Mouse (Mus musculus): ENCODE data around the gene Dcx. TPM values are rescaled to one million over a fixed set of nuclear protein-coding genes. Genes with fewer than 3 reads are reported as not detected.

Gene Dcx
- polyA plus RNA-seq, 1 experiment from 2014 or later, result 9.8 TPM

DNA sequence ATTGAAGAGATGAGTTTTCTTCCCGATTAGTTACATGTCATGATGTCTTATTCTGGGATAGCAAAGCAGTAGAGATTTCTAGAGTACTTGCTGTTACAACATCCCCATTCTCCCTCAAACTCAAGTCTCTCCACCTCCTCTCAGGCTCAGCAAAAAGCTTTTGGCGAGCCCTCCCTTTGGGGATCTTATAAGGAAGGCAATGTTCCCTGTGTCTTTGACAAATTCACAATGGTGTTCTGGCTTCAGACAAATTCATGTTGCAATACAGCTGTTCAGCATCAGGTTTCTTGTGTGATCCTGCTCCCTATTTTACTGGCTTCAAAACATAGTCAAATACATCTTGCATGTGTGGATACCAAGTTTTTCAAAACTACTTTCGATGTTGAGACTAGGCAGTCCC, 53.5 kb downstream of the Dcx start:
- WGBS, result 84% methylated on average over 3 of the region's 3 CpGs
- Histone ChIP-seq H3K27ac (replicated peaks; ENCODE audit: low read depth, low read length) (no peak overlapping the region), H3K9me3 (ENCODE audit: control insufficient read depth, low read length) (no peaks in the 10 kb centered on the region), H3K4me2 (ENCODE audit: low read depth, severe bottlenecking) (no peak overlapping the region), H3K4me1 (ENCODE audit: control insufficient read depth, insufficient read depth, low read length) (no peaks in the 10 kb centered on the region), H3K9ac (ENCODE audit: low read length) (no peak overlapping the region), H3K27me3 (ENCODE audit: control insufficient read depth, insufficient read depth, low read length) (no peaks in the 10 kb centered on the region), H3K4me3 (ENCODE audit: low read depth, low read length) (no peak overlapping the region), H3K36me3 (ENCODE audit: control insufficient read depth, insufficient read depth, low read length) (no peaks in the 10 kb centered on the region)
- no peak for ATAC-seq (ENCODE audit: insufficient number of reproducible peaks, low FRiP score, low TSS enrichment, low read depth)
- no peak for DNase-seq (ENCODE audit: low spot score)

- no peak overlapping the region for H3K27ac ChIP-seq (replicated peaks; ENCODE audit: low read depth, low read length)
- ATAC-seq (ENCODE audit: insufficient number of reproducible peaks, low FRiP score, low TSS enrichment, low read depth) (no peak), DNase-seq (ENCODE audit: low spot score) (no peak)
- 80% methylated on average over 5 of the region's 5 CpGs for WGBS
- no peaks in the 10 kb centered on the region for H3K27me3 ChIP-seq (ENCODE audit: control insufficient read depth, insufficient read depth, low read length)
- no peaks in the 10 kb centered on the region for H3K4me1 ChIP-seq (ENCODE audit: control insufficient read depth, insufficient read depth, low read length)
- H3K4me3 ChIP-seq (ENCODE audit: low read depth, low read length), result no peak overlapping the region
- H3K36me3 ChIP-seq (ENCODE audit: control insufficient read depth, insufficient read depth, low read length), result no peaks in the 10 kb centered on the region
- H3K9me3 ChIP-seq (ENCODE audit: control insufficient read depth, low read length), result no peaks in the 10 kb centered on the region
- no peak overlapping the region for H3K9ac ChIP-seq (ENCODE audit: low read length)
- no peak overlapping the region for H3K4me2 ChIP-seq (ENCODE audit: low read depth, severe bottlenecking)
Measured at GRCm38 (mm10) chrX:143867129-143867664, 65.9 kb downstream of the Dcx start.

GRCm38 (mm10) chrX:143851351-143851750, 81.8 kb downstream of the Dcx start:
- 39% methylated on average over 3 of the region's 3 CpGs for WGBS
- Histone ChIP-seq H3K36me3 (ENCODE audit: control insufficient read depth, insufficient read depth, low read length) (no peaks in the 10 kb centered on the region), H3K4me3 (ENCODE audit: low read depth, low read length) (no peak overlapping the region), H3K9ac (ENCODE audit: low read length) (no peak overlapping the region), H3K4me1 (ENCODE audit: control insufficient read depth, insufficient read depth, low read length) (no peaks in the 10 kb centered on the region), H3K27ac (replicated peaks; ENCODE audit: low read depth, low read length) (peak overlapping the region; percentile 52; the same call in 1 of the 2 replicates), H3K27me3 (ENCODE audit: control insufficient read depth, insufficient read depth, low read length) (peaks cover 4% of the 10 kb centered on the region; the same call in 1 of the 2 replicates), H3K4me2 (ENCODE audit: low read depth, severe bottlenecking) (no peak overlapping the region), H3K9me3 (ENCODE audit: control insufficient read depth, low read length) (no peaks in the 10 kb centered on the region)
- DNase-seq (ENCODE audit: low spot score), result peak; percentile 37
- peak; percentile 81 for ATAC-seq (ENCODE audit: insufficient number of reproducible peaks, low FRiP score, low TSS enrichment, low read depth)

DNA sequence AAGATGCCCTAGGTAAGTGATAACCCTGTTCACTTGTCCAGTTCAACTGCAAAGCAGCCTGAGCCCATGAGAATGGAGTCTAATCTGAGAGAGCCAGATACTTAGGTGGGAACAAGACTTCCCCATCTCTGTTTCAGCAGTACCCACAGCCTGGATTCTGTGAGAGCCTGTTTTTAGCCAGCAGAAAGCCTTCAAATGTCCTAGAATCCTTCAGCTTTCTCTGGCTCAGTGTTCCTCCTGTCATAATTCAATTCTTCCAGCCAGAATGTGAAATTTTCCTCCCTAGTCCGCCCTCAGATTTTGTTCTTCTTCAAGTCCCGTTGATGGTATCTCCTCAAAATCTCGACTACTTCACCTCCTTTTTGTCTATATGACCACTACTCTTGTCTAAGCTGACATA, 83.1 kb downstream of the Dcx start:
- ATAC-seq (ENCODE audit: insufficient number of reproducible peaks, low FRiP score, low TSS enrichment, low read depth), result no peak
- no peak overlapping the region for H3K27ac ChIP-seq (replicated peaks; ENCODE audit: low read depth, low read length)
- DNase-seq (ENCODE audit: low spot score), result no peak
- H3K4me1 ChIP-seq (ENCODE audit: control insufficient read depth, insufficient read depth, low read length), result no peaks in the 10 kb centered on the region
- no peak overlapping the region for H3K4me3 ChIP-seq (ENCODE audit: low read depth, low read length)
- no peaks in the 10 kb centered on the region for H3K36me3 ChIP-seq (ENCODE audit: control insufficient read depth, insufficient read depth, low read length)
- H3K4me2 ChIP-seq (ENCODE audit: low read depth, severe bottlenecking), result no peak overlapping the region
- no peaks in the 10 kb centered on the region for H3K9me3 ChIP-seq (ENCODE audit: control insufficient read depth, low read length)
- WGBS, result 80% methylated on average over 3 of the region's 3 CpGs
- H3K27me3 ChIP-seq (ENCODE audit: control insufficient read depth, insufficient read depth, low read length), result no peaks in the 10 kb centered on the region
- no peak overlapping the region for H3K9ac ChIP-seq (ENCODE audit: low read length)

- H3K4me3 ChIP-seq (ENCODE audit: low read depth, low read length), result no peak overlapping the region
- H3K4me2 ChIP-seq (ENCODE audit: low read depth, severe bottlenecking), result no peak overlapping the region
- H3K27me3 ChIP-seq (ENCODE audit: control insufficient read depth, insufficient read depth, low read length), result no peaks in the 10 kb centered on the region
- 64% methylated on average over 3 of the region's 3 CpGs for WGBS
- no peak overlapping the region for H3K9ac ChIP-seq (ENCODE audit: low read length)
- ATAC-seq (ENCODE audit: insufficient number of reproducible peaks, low FRiP score, low TSS enrichment, low read depth) (no peak), DNase-seq (ENCODE audit: low spot score) (no peak)
- no peak overlapping the region for H3K27ac ChIP-seq (replicated peaks; ENCODE audit: low read depth, low read length)
- H3K4me1 ChIP-seq (ENCODE audit: control insufficient read depth, insufficient read depth, low read length), result no peaks in the 10 kb centered on the region
- no peaks in the 10 kb centered on the region for H3K36me3 ChIP-seq (ENCODE audit: control insufficient read depth, insufficient read depth, low read length)
- H3K9me3 ChIP-seq (ENCODE audit: control insufficient read depth, low read length), result no peaks in the 10 kb centered on the region
Measured at GRCm38 (mm10) chrX:143846637-143847036, 86.5 kb downstream of the Dcx start.

DNA sequence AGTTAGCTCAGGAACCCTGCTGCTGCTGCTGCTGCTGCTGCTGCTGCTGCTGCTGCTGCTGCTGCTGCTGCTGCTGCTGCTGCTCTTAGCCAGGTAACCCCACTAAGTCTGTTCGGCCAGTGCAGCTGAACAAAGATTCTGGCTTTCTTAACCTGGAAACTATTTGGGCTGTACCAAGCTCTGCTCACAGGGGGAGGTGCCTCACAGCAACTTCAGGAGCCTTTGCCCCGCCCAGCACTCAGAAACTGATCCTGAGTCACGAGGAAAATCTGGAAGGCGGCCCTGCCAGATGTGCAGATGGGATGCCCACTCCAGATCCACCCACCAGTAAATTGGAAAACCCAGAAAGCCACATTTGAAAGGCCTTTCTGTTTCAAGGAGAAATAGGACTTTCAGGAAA, 105.9 kb downstream of the Dcx start, which contains the start of gene Capn6:
Capn6 (minus strand) TSS at position 203 of the 400 bp plus-strand sequence.
- Histone ChIP-seq H3K9me3 (ENCODE audit: control insufficient read depth, low read length) (no peaks in the 10 kb centered on the region), H3K27me3 (ENCODE audit: control insufficient read depth, insufficient read depth, low read length) (0 out of 2 replicates have a peak, but pooled peaks cover 2% of the 10 kb centered on the region), H3K4me1 (ENCODE audit: control insufficient read depth, insufficient read depth, low read length) (no peaks in the 10 kb centered on the region), H3K27ac (replicated peaks; ENCODE audit: low read depth, low read length) (peak within 1 kb of the TSS; percentile 55; the same call in 1 of the 2 replicates), H3K9ac (ENCODE audit: low read length) (peak within 1 kb of the TSS; percentile 70), H3K4me2 (ENCODE audit: low read depth, severe bottlenecking) (peak within 1 kb of the TSS; percentile 40), H3K36me3 (ENCODE audit: control insufficient read depth, insufficient read depth, low read length) (no peaks in the 10 kb centered on the region), H3K4me3 (ENCODE audit: low read depth, low read length) (peak within 1 kb of the TSS; percentile 56)
- DNase-seq (ENCODE audit: low spot score) (peak; percentile 78), ATAC-seq (ENCODE audit: insufficient number of reproducible peaks, low FRiP score, low TSS enrichment, low read depth) (peak; percentile 86)
- WGBS, result 31% methylated on average over 4 of the region's 4 CpGs

DNA sequence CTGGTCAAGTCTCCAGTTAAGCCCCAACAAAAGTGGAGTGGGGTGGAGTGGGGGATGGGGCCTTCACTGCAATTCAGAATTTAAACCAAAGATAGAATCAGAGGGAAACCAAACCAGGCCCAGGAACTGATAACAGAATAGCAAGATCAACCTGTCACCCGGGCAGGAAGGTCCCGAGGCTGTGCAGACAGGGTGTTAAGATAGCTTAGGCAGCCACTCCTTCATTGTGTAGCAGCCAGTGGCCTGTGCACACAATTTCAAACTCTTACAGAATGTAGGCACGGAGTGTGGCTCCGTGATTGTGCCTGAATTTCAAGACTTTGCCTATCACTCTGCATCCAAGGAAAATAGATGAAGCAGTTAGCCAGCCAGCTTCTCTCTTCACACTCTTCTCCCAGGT, 106.6 kb downstream of the Dcx start:
- peak overlapping the region; percentile 40 for H3K4me2 ChIP-seq (ENCODE audit: low read depth, severe bottlenecking)
- peak overlapping the region; percentile 56 for H3K4me3 ChIP-seq (ENCODE audit: low read depth, low read length)
- H3K27ac ChIP-seq (replicated peaks; ENCODE audit: low read depth, low read length), result peak overlapping the region; percentile 55; the same call in 1 of the 2 replicates
- no peaks in the 10 kb centered on the region for H3K4me1 ChIP-seq (ENCODE audit: control insufficient read depth, insufficient read depth, low read length)
- H3K9ac ChIP-seq (ENCODE audit: low read length), result peak overlapping the region; percentile 70
- ATAC-seq (ENCODE audit: insufficient number of reproducible peaks, low FRiP score, low TSS enrichment, low read depth) (no peak), DNase-seq (ENCODE audit: low spot score) (peak; percentile 28)
- H3K9me3 ChIP-seq (ENCODE audit: control insufficient read depth, low read length), result no peaks in the 10 kb centered on the region
- WGBS, result 27% methylated on average over 4 of the region's 4 CpGs
- H3K27me3 ChIP-seq (ENCODE audit: control insufficient read depth, insufficient read depth, low read length), result 0 out of 2 replicates have a peak, but pooled peaks cover 2% of the 10 kb centered on the region
- no peaks in the 10 kb centered on the region for H3K36me3 ChIP-seq (ENCODE audit: control insufficient read depth, insufficient read depth, low read length)

GRCm38 (mm10) chrX:143818961-143819360, 114.2 kb downstream of the Dcx start:
- Histone ChIP-seq H3K27me3 (ENCODE audit: control insufficient read depth, insufficient read depth, low read length) (no peaks in the 10 kb centered on the region), H3K27ac (replicated peaks; ENCODE audit: low read depth, low read length) (no peak overlapping the region), H3K9me3 (ENCODE audit: control insufficient read depth, low read length) (no peaks in the 10 kb centered on the region), H3K36me3 (ENCODE audit: control insufficient read depth, insufficient read depth, low read length) (no peaks in the 10 kb centered on the region; the same call in 1 of the 2 replicates), H3K4me1 (ENCODE audit: control insufficient read depth, insufficient read depth, low read length) (no peaks in the 10 kb centered on the region), H3K4me3 (ENCODE audit: low read depth, low read length) (no peak overlapping the region), H3K9ac (ENCODE audit: low read length) (no peak overlapping the region), H3K4me2 (ENCODE audit: low read depth, severe bottlenecking) (no peak overlapping the region)
- ATAC-seq (ENCODE audit: insufficient number of reproducible peaks, low FRiP score, low TSS enrichment, low read depth) (no peak), DNase-seq (ENCODE audit: low spot score) (no peak)
- 88% methylated on average over 2 of the region's 2 CpGs for WGBS

DNA sequence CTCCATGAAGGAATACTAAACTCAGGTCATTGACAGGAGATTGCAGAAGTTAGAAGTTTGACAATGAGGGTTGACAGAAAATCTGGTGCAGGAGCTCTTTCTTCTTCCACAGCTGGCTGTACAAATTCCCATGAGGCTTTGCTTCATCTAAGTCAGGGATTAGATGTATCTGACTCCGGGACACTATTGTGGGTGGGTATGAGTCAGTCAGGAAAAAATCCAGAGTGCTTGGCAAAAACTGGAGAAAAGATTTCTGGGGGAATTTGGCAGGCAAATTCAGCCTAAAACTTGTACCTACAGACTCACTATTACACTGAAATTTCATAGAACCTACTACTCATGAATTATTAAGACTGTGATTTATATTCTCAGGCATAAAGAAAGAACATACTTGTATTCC, 117.2 kb downstream of the Dcx start:
- H3K4me3 ChIP-seq (ENCODE audit: low read depth, low read length), result no peak overlapping the region
- ATAC-seq (ENCODE audit: insufficient number of reproducible peaks, low FRiP score, low TSS enrichment, low read depth), result no peak
- H3K4me2 ChIP-seq (ENCODE audit: low read depth, severe bottlenecking), result no peak overlapping the region
- no peaks in the 10 kb centered on the region; the same call in 1 of the 2 replicates for H3K36me3 ChIP-seq (ENCODE audit: control insufficient read depth, insufficient read depth, low read length)
- H3K9me3 ChIP-seq (ENCODE audit: control insufficient read depth, low read length), result no peaks in the 10 kb centered on the region
- no peaks in the 10 kb centered on the region for H3K4me1 ChIP-seq (ENCODE audit: control insufficient read depth, insufficient read depth, low read length)
- H3K27me3 ChIP-seq (ENCODE audit: control insufficient read depth, insufficient read depth, low read length), result no peaks in the 10 kb centered on the region
- H3K9ac ChIP-seq (ENCODE audit: low read length), result no peak overlapping the region
- DNase-seq (ENCODE audit: low spot score), result no peak
- 86% methylated on average over 1 of the region's 1 CpGs for WGBS
- no peak overlapping the region for H3K27ac ChIP-seq (replicated peaks; ENCODE audit: low read depth, low read length)

All from limb, embryonic 11.5 days (tissue).